Mouse (Mus musculus) neural tube, embryonic 13.5 days (tissue): Measurements from ENCODE around the gene Mmp13. TPM values are rescaled to one million over a fixed set of nuclear protein-coding genes. Genes with fewer than 3 reads are reported as not detected.
"Not testable (repeated sequence)": the region's sequence is repeated elsewhere in the genome, so short reads cannot be mapped to it uniquely, and the experiment has no call there.

ENCODE experiments used
- ATAC-seq: fragments of 200-750 bp; cut with Nextera tagmentation; 2 replicates; pipeline ENCODE4 v1.8.0; 2017; ENCODE audit warnings: low read depth, mild to moderate bottlenecking, moderate TSS enrichment, moderate library complexity
- H3K27ac ChIP-seq: fragments of 300-500 bp; sonication (generic); replicated peaks from 2 replicates; pipeline ENCODE4 v1.5.1; 2015; ENCODE audit warnings: moderate library complexity, mild to moderate bottlenecking, inconsistent platforms
- H3K27me3 ChIP-seq: fragments of 300-500 bp; sonication (generic); 2 replicates; pipeline ENCODE4 v1.6.1; 2015; ENCODE audit warnings: mild to moderate bottlenecking, inconsistent platforms
- H3K36me3 ChIP-seq: fragments of 300-500 bp; sonication (generic); 2 replicates; pipeline ENCODE4 v1.6.1; 2015; ENCODE audit warnings: mild to moderate bottlenecking, inconsistent platforms
- H3K4me1 ChIP-seq: fragments of 300-500 bp; sonication (generic); replicated peaks from 2 replicates; pipeline ENCODE4 v1.6.1; 2015; ENCODE audit warnings: inconsistent platforms
- H3K4me2 ChIP-seq: fragments of 300-500 bp; sonication (generic); 2 replicates; pipeline ENCODE4 v1.6.1; 2015; ENCODE audit warnings: inconsistent platforms, mild to moderate bottlenecking, moderate library complexity
- H3K4me3 ChIP-seq: fragments of 300-500 bp; sonication (generic); 2 replicates; pipeline ENCODE4 v1.5.1; 2015; ENCODE audit warnings: mild to moderate bottlenecking, inconsistent platforms
- H3K9ac ChIP-seq: fragments of 300-500 bp; sonication (generic); 2 replicates; pipeline ENCODE4 v1.6.1; 2015; ENCODE audit warnings: moderate library complexity, mild to moderate bottlenecking, inconsistent platforms
- H3K9me3 ChIP-seq: fragments of 300-500 bp; sonication (generic); 2 replicates; pipeline ENCODE4 v1.6.1; 2016; ENCODE audit warnings: inconsistent platforms
- WGBS: fragments of 180-500 bp; shearing (Covaris S2); methylation state at CpG from one replicate; pipeline ENCODE4 v1.1.7; 2015; 5-methylcytosine and 5-hydroxymethylcytosine counted together
- polyA plus RNA-seq: library from polyadenylated mRNA; unstranded; fragments of >200 nt; fragmentation: Nextera tagmentation; extraction: Ambion mirVana; gene quantifications from 2 replicates; pipeline ENCODE4 v1.2.1, GENCODE M21; 2015

Mmp13 gene
- not detected in 2 replicates for polyA plus RNA-seq

- no peaks in the 10 kb centered on the region for H3K27me3 ChIP-seq
- H3K9me3 ChIP-seq: no peaks in the 10 kb centered on the region
- ATAC-seq: no peak
- H3K27ac ChIP-seq: no peak within 1 kb of the TSS
- no peaks in the 10 kb centered on the region for H3K4me1 ChIP-seq
- WGBS: 82% methylated on average over 1 of the region's 1 CpGs
- no peak within 1 kb of the TSS for H3K4me3 ChIP-seq
- H3K9ac ChIP-seq: no peak within 1 kb of the TSS
- no peaks in the 10 kb centered on the region for H3K36me3 ChIP-seq
- H3K4me2 ChIP-seq: no peak within 1 kb of the TSS
Observed at GRCm38 (mm10) chr9:7272214-7272613, at the start of gene Mmp13. Gene Mmp13, plus strand, starts transcription at chr9:7272514.

- 96% methylated on average over 1 of the region's 1 CpGs for WGBS
- Histone ChIP-seq H3K4me3 (no peak overlapping the region), H3K4me1 (no peaks in the 10 kb centered on the region), H3K9me3 (no peaks in the 10 kb centered on the region), H3K27ac (no peak overlapping the region), H3K27me3 (no peaks in the 10 kb centered on the region), H3K4me2 (no peak overlapping the region), H3K9ac (no peak overlapping the region), H3K36me3 (no peaks in the 10 kb centered on the region)
- ATAC-seq: no peak
Observed at GRCm38 (mm10) chr9:7238619-7239018, 33.7 kb upstream of the Mmp13 start.

- Histone ChIP-seq H3K4me2 (no peak overlapping the region), H3K9ac (no peak overlapping the region), H3K9me3 (no peaks in the 10 kb centered on the region), H3K27ac (no peak overlapping the region), H3K4me3 (no peak overlapping the region), H3K4me1 (no peaks in the 10 kb centered on the region), H3K27me3 (no peaks in the 10 kb centered on the region), H3K36me3 (no peaks in the 10 kb centered on the region)
- 83% methylated on average over 2 of the region's 2 CpGs for WGBS
- ATAC-seq: no peak
Observed at GRCm38 (mm10) chr9:7239967-7240366, 32.3 kb upstream of the Mmp13 start.

GRCm38 (mm10) chr9:7252797-7253654 lies 19.3 kb upstream of the Mmp13 start:
- no peaks in the 10 kb centered on the region for H3K4me1 ChIP-seq
- no peak for ATAC-seq
- 69% methylated on average over 1 of the region's 1 CpGs for WGBS

GRCm38 (mm10) chr9:7261667-7262066 lies 10.6 kb upstream of the Mmp13 start:
- Histone ChIP-seq H3K4me1 (no peaks in the 10 kb centered on the region), H3K9ac (no peak overlapping the region), H3K27me3 (no peaks in the 10 kb centered on the region), H3K36me3 (no peaks in the 10 kb centered on the region), H3K4me3 (no peak overlapping the region), H3K9me3 (no peaks in the 10 kb centered on the region), H3K4me2 (no peak overlapping the region), H3K27ac (no peak overlapping the region)
- 94% methylated on average over 1 of the region's 1 CpGs for WGBS
- ATAC-seq: no peak

More at GRCm38 (mm10) chr9:7252797-7253654, 19.3 kb upstream of the Mmp13 start:
- Histone ChIP-seq H3K9ac (no peak overlapping the region), H3K36me3 (no peaks in the 10 kb centered on the region), H3K27ac (no peak overlapping the region), H3K27me3 (no peaks in the 10 kb centered on the region), H3K4me3 (no peak overlapping the region), H3K9me3 (no peaks in the 10 kb centered on the region), H3K4me2 (no peak overlapping the region)

- H3K36me3 ChIP-seq: no peaks in the 10 kb centered on the region
- no peak for ATAC-seq
- H3K27me3 ChIP-seq: no peaks in the 10 kb centered on the region
- WGBS: 68% methylated on average over 3 of the region's 3 CpGs
- no peak overlapping the region for H3K4me3 ChIP-seq
- H3K4me1 ChIP-seq: no peaks in the 10 kb centered on the region
- no peak overlapping the region for H3K4me2 ChIP-seq
- H3K9me3 ChIP-seq: no peaks in the 10 kb centered on the region
- no peak overlapping the region for H3K27ac ChIP-seq
- H3K9ac ChIP-seq: no peak overlapping the region
Observed at GRCm38 (mm10) chr9:7270071-7270470, 2.2 kb upstream of the Mmp13 start.

- Histone ChIP-seq H3K4me2 (no peak overlapping the region), H3K9ac (no peak overlapping the region), H3K27me3 (no peaks in the 10 kb centered on the region), H3K4me3 (no peak overlapping the region), H3K36me3 (no peaks in the 10 kb centered on the region), H3K4me1 (no peaks in the 10 kb centered on the region), H3K27ac (no peak overlapping the region), H3K9me3 (no peaks in the 10 kb centered on the region)
- no peak for ATAC-seq
- 68% methylated on average over 7 of the region's 7 CpGs for WGBS
Observed at GRCm38 (mm10) chr9:7282565-7283302, 10.4 kb downstream of the Mmp13 start.

GRCm38 (mm10) chr9:7283303-7283684 lies 11.0 kb downstream of the Mmp13 start:
- 74% methylated on average over 2 of the region's 2 CpGs for WGBS
- not testable (repeated sequence) for H3K4me2 ChIP-seq

GRCm38 (mm10) chr9:7289501-7289900 lies 17.2 kb downstream of the Mmp13 start:
- Histone ChIP-seq H3K36me3 (no peaks in the 10 kb centered on the region), H3K27ac (no peak overlapping the region), H3K9ac (no peak overlapping the region), H3K4me1 (no peaks in the 10 kb centered on the region), H3K27me3 (no peaks in the 10 kb centered on the region), H3K9me3 (no peaks in the 10 kb centered on the region), H3K4me3 (no peak overlapping the region), H3K4me2 (no peak overlapping the region)
- ATAC-seq: no peak
- WGBS: 95% methylated on average over 2 of the region's 2 CpGs

More at GRCm38 (mm10) chr9:7283303-7283684, 11.0 kb downstream of the Mmp13 start:
- not testable (repeated sequence) for H3K27me3 ChIP-seq, ATAC-seq, H3K27ac ChIP-seq, H3K4me1 ChIP-seq, H3K9me3 ChIP-seq, H3K4me3 ChIP-seq, H3K36me3 ChIP-seq, H3K9ac ChIP-seq

- no peaks in the 10 kb centered on the region for H3K9me3 ChIP-seq
- 92% methylated on average over 12 of the region's 12 CpGs for WGBS
- no peak overlapping the region for H3K9ac ChIP-seq
- no peaks in the 10 kb centered on the region for H3K4me1 ChIP-seq
- H3K27ac ChIP-seq: no peak overlapping the region
- no peak for ATAC-seq
- H3K4me3 ChIP-seq: no peak overlapping the region
- no peak overlapping the region for H3K4me2 ChIP-seq
- H3K27me3 ChIP-seq: no peaks in the 10 kb centered on the region
- no peaks in the 10 kb centered on the region for H3K36me3 ChIP-seq
Observed at GRCm38 (mm10) chr9:7289901-7290300, 17.6 kb downstream of the Mmp13 start.

GRCm38 (mm10) chr9:7292132-7292531 lies 19.8 kb downstream of the Mmp13 start:
- H3K27me3 ChIP-seq: no peaks in the 10 kb centered on the region
- no peak for ATAC-seq
- H3K4me3 ChIP-seq: no peak overlapping the region
- no peak overlapping the region for H3K4me2 ChIP-seq
- no peaks in the 10 kb centered on the region for H3K4me1 ChIP-seq
- no peak overlapping the region for H3K9ac ChIP-seq
- H3K36me3 ChIP-seq: no peaks in the 10 kb centered on the region
- 25% methylated on average over 1 of the region's 1 CpGs for WGBS
- no peak overlapping the region for H3K27ac ChIP-seq
- H3K9me3 ChIP-seq: no peaks in the 10 kb centered on the region

GRCm38 (mm10) chr9:7331847-7332246 lies 59.5 kb downstream of the Mmp13 start:
- no peaks in the 10 kb centered on the region for H3K36me3 ChIP-seq
- no peak overlapping the region for H3K4me3 ChIP-seq
- H3K9me3 ChIP-seq: no peaks in the 10 kb centered on the region
- no peak overlapping the region for H3K27ac ChIP-seq
- ATAC-seq: no peak
- no peaks in the 10 kb centered on the region for H3K4me1 ChIP-seq
- no peak overlapping the region for H3K9ac ChIP-seq
- no peak overlapping the region for H3K4me2 ChIP-seq
- no peaks in the 10 kb centered on the region for H3K27me3 ChIP-seq
